Mouse (Mus musculus): Measurements from ENCODE around the gene Cul7. TPM values are rescaled to one million over a fixed set of nuclear protein-coding genes. Genes with fewer than 3 reads are reported as not detected.
A peak's percentile ranks its signal among the peaks of the same experiment; 100 is the strongest.

Cul7 gene
- polyA plus RNA-seq, 1 experiment from 2014 or later, result 46.3 TPM

GRCm38 (mm10) chr17:46629685-46630441 is 20.3 kb upstream of the Cul7 start:
- 17% methylated on average over 12 of the region's 12 CpGs for WGBS

GRCm38 (mm10) chr17:46636831-46637523 is 13.2 kb upstream of the Cul7 start:
- peak; percentile 22; the same call in 1 of the 2 replicates for ATAC-seq (replicated peaks)
- H3K4me3 ChIP-seq, result no peak overlapping the region
- no peak overlapping the region for H3K9ac ChIP-seq
- WGBS, result 22% methylated on average over 15 of the region's 15 CpGs
- peak overlapping the region; percentile 15; the same call in 1 of the 2 replicates for H3K4me2 ChIP-seq
- H3K27me3 ChIP-seq (replicated peaks), result no peaks in the 10 kb centered on the region
- H3K4me1 ChIP-seq, result 0 out of 2 replicates have a peak, but pooled peaks cover 2% of the 10 kb centered on the region
- H3K9me3 ChIP-seq, result no peaks in the 10 kb centered on the region
- peaks cover 34% of the 10 kb centered on the region for H3K36me3 ChIP-seq (replicated peaks)
- no peak overlapping the region for H3K27ac ChIP-seq

More at GRCm38 (mm10) chr17:46629685-46630441, 20.3 kb upstream of the Cul7 start:
- H3K4me3 ChIP-seq, result peak overlapping the region; percentile 70
- no peaks in the 10 kb centered on the region for H3K9me3 ChIP-seq
- H3K36me3 ChIP-seq (replicated peaks), result peaks cover 17% of the 10 kb centered on the region
- H3K9ac ChIP-seq, result 0 out of 2 replicates have a peak overlapping the region, but pooled peaks have one; percentile 90
- H3K27ac ChIP-seq, result peak overlapping the region; percentile 87
- H3K27me3 ChIP-seq (replicated peaks), result no peaks in the 10 kb centered on the region
- peak overlapping the region; percentile 72 for H3K4me2 ChIP-seq
- peaks cover 34% of the 10 kb centered on the region for H3K4me1 ChIP-seq
- peak; percentile 48 for ATAC-seq (replicated peaks)

- no peak overlapping the region for H3K9ac ChIP-seq
- no peak overlapping the region for H3K4me2 ChIP-seq
- ATAC-seq (replicated peaks), result no peak
- no peak overlapping the region for H3K27ac ChIP-seq
- H3K4me3 ChIP-seq, result no peak overlapping the region
- H3K36me3 ChIP-seq (replicated peaks), result peaks cover 32% of the 10 kb centered on the region
- WGBS, result 78% methylated on average over 9 of the region's 9 CpGs
- no peaks in the 10 kb centered on the region for H3K27me3 ChIP-seq (replicated peaks)
- H3K4me1 ChIP-seq, result peaks cover 16% of the 10 kb centered on the region
- H3K9me3 ChIP-seq, result no peaks in the 10 kb centered on the region
Observed at GRCm38 (mm10) chr17:46639929-46640328, 10.2 kb upstream of the Cul7 start.

- ATAC-seq (replicated peaks), result no peak
- H3K36me3 ChIP-seq (replicated peaks), result peaks cover 32% of the 10 kb centered on the region
- 89% methylated on average over 17 of the region's 17 CpGs for WGBS
- no peak overlapping the region for H3K27ac ChIP-seq
- H3K27me3 ChIP-seq (replicated peaks), result no peaks in the 10 kb centered on the region
- no peak overlapping the region for H3K4me3 ChIP-seq
- H3K4me2 ChIP-seq, result no peak overlapping the region
- H3K4me1 ChIP-seq, result peaks cover 24% of the 10 kb centered on the region
- no peaks in the 10 kb centered on the region for H3K9me3 ChIP-seq
- no peak overlapping the region for H3K9ac ChIP-seq
Observed at GRCm38 (mm10) chr17:46642060-46642459, 8.1 kb upstream of the Cul7 start.

- no peak for ATAC-seq (replicated peaks)
- H3K9me3 ChIP-seq, result no peaks in the 10 kb centered on the region
- peak overlapping the region; percentile 10; the same call in 1 of the 2 replicates for H3K9ac ChIP-seq
- WGBS, result 87% methylated on average over 12 of the region's 12 CpGs
- peak overlapping the region; percentile 72; the same call in 1 of the 2 replicates for H3K4me3 ChIP-seq
- H3K36me3 ChIP-seq (replicated peaks), result peaks cover 25% of the 10 kb centered on the region
- no peaks in the 10 kb centered on the region for H3K27me3 ChIP-seq (replicated peaks)
- no peak overlapping the region for H3K27ac ChIP-seq
- H3K4me2 ChIP-seq, result peak overlapping the region; percentile 70
- peaks cover 28% of the 10 kb centered on the region for H3K4me1 ChIP-seq
Observed at GRCm38 (mm10) chr17:46644152-46644805, 5.9 kb upstream of the Cul7 start.

GRCm38 (mm10) chr17:46644916-46645475 is 5.1 kb upstream of the Cul7 start:
- no peaks in the 10 kb centered on the region for H3K27me3 ChIP-seq (replicated peaks)
- WGBS, result 7% methylated on average over 11 of the region's 11 CpGs
- peak overlapping the region; percentile 70 for H3K4me2 ChIP-seq
- H3K36me3 ChIP-seq (replicated peaks), result peaks cover 18% of the 10 kb centered on the region
- peak overlapping the region; percentile 72 for H3K4me3 ChIP-seq
- peak overlapping the region; percentile 54 for H3K9ac ChIP-seq
- H3K27ac ChIP-seq, result peak overlapping the region; percentile 61
- H3K9me3 ChIP-seq, result no peaks in the 10 kb centered on the region
- no peak for ATAC-seq (replicated peaks)
- H3K4me1 ChIP-seq, result peaks cover 35% of the 10 kb centered on the region

GRCm38 (mm10) chr17:46645561-46646321 is 4.4 kb upstream of the Cul7 start, which contains the start of the genes Klc4 and Mrpl2:
Klc4 (minus strand) TSS chr17:46646022.
Mrpl2 (plus strand) TSS chr17:46646229.
- Histone ChIP-seq H3K9ac (peak within 1 kb of the TSS; percentile 67), H3K9me3 (no peaks in the 10 kb centered on the region), H3K36me3 (replicated peaks) (peaks cover 13% of the 10 kb centered on the region), H3K4me2 (peak within 1 kb of the TSS; percentile 70), H3K27ac (peak within 1 kb of the TSS; percentile 90), H3K27me3 (replicated peaks) (no peaks in the 10 kb centered on the region), H3K4me3 (peak within 1 kb of the TSS; percentile 72), H3K4me1 (peaks cover 36% of the 10 kb centered on the region)
- WGBS, result under 1% methylated on average over 53 of the region's 53 CpGs
- ATAC-seq (replicated peaks), result peak; percentile 69

- peak overlapping the region; percentile 72 for H3K4me3 ChIP-seq
- peak overlapping the region; percentile 90 for H3K27ac ChIP-seq
- H3K4me2 ChIP-seq, result peak overlapping the region; percentile 66
- H3K36me3 ChIP-seq (replicated peaks), result peaks cover 8% of the 10 kb centered on the region
- peaks cover 41% of the 10 kb centered on the region for H3K4me1 ChIP-seq
- no peaks in the 10 kb centered on the region for H3K27me3 ChIP-seq (replicated peaks)
- peak overlapping the region; percentile 67 for H3K9ac ChIP-seq
- no peaks in the 10 kb centered on the region for H3K9me3 ChIP-seq
- 0% methylated on average over 19 of the region's 19 CpGs for WGBS
- no peak for ATAC-seq (replicated peaks)
Observed at GRCm38 (mm10) chr17:46646322-46646662, 3.8 kb upstream of the Cul7 start.

GRCm38 (mm10) chr17:46647279-46647678 is 2.9 kb upstream of the Cul7 start:
- no peak overlapping the region for H3K9ac ChIP-seq
- peak overlapping the region; percentile 66; the same call in 1 of the 2 replicates for H3K4me2 ChIP-seq
- WGBS, result 90% methylated on average over 7 of the region's 7 CpGs
- no peaks in the 10 kb centered on the region for H3K9me3 ChIP-seq
- peaks cover under 1% of the 10 kb centered on the region; the same call in 1 of the 2 replicates for H3K36me3 ChIP-seq (replicated peaks)
- H3K4me1 ChIP-seq, result peaks cover 51% of the 10 kb centered on the region
- H3K4me3 ChIP-seq, result no peak overlapping the region
- no peak overlapping the region for H3K27ac ChIP-seq
- ATAC-seq (replicated peaks), result no peak
- H3K27me3 ChIP-seq (replicated peaks), result no peaks in the 10 kb centered on the region

- Histone ChIP-seq H3K9ac (no peak overlapping the region), H3K4me3 (no peak overlapping the region), H3K27ac (no peak overlapping the region), H3K27me3 (replicated peaks) (no peaks in the 10 kb centered on the region), H3K36me3 (replicated peaks) (peaks cover 11% of the 10 kb centered on the region; the same call in 1 of the 2 replicates), H3K4me1 (peaks cover 59% of the 10 kb centered on the region), H3K4me2 (no peak overlapping the region), H3K9me3 (no peaks in the 10 kb centered on the region)
- ATAC-seq (replicated peaks), result no peak
- WGBS, result 93% methylated on average over 9 of the region's 9 CpGs
Observed at GRCm38 (mm10) chr17:46648436-46648835, 1.7 kb upstream of the Cul7 start.

- H3K4me2 ChIP-seq, result peak overlapping the region; percentile 76
- H3K9me3 ChIP-seq, result no peaks in the 10 kb centered on the region
- peaks cover 48% of the 10 kb centered on the region for H3K4me1 ChIP-seq
- WGBS, result 32% methylated on average over 15 of the region's 15 CpGs
- ATAC-seq (replicated peaks), result no peak
- H3K36me3 ChIP-seq (replicated peaks), result peaks cover 22% of the 10 kb centered on the region; the same call in 1 of the 2 replicates
- peak overlapping the region; percentile 53 for H3K4me3 ChIP-seq
- H3K9ac ChIP-seq, result peak overlapping the region; percentile 66
- H3K27ac ChIP-seq, result peak overlapping the region; percentile 87
- no peaks in the 10 kb centered on the region for H3K27me3 ChIP-seq (replicated peaks)
Observed at GRCm38 (mm10) chr17:46649811-46650210, 326 bp upstream of the Cul7 start.
